Mouse (Mus musculus) adrenal gland, adult 2 months (tissue): ENCODE data around the gene Akap13. TPM values are rescaled to one million over a fixed set of nuclear protein-coding genes. Genes with fewer than 3 reads are reported as not detected.
A peak's percentile ranks its signal among the peaks of the same experiment; 100 is the strongest.

Source experiments
- DNase-seq: peaks from one replicate; pipeline ENCODE4 v3.0.0; 2021
- polyA plus RNA-seq: library from polyadenylated mRNA; depleted of rRNA; stranded (reverse); fragments of >200 nt; gene quantifications from 2 replicates; pipeline ENCODE4 v1.2.3, GENCODE M21; 2012
- total RNA-seq, 2 experiments: library from RNA; stranded (reverse); gene quantifications; 2 replicates each; pipeline ENCODE4 v1.2.3; 2021

Gene Akap13
- total and polyA plus RNA-seq, 3 experiments: 8.8 to 66.8 (median 51.3) TPM

DNA sequence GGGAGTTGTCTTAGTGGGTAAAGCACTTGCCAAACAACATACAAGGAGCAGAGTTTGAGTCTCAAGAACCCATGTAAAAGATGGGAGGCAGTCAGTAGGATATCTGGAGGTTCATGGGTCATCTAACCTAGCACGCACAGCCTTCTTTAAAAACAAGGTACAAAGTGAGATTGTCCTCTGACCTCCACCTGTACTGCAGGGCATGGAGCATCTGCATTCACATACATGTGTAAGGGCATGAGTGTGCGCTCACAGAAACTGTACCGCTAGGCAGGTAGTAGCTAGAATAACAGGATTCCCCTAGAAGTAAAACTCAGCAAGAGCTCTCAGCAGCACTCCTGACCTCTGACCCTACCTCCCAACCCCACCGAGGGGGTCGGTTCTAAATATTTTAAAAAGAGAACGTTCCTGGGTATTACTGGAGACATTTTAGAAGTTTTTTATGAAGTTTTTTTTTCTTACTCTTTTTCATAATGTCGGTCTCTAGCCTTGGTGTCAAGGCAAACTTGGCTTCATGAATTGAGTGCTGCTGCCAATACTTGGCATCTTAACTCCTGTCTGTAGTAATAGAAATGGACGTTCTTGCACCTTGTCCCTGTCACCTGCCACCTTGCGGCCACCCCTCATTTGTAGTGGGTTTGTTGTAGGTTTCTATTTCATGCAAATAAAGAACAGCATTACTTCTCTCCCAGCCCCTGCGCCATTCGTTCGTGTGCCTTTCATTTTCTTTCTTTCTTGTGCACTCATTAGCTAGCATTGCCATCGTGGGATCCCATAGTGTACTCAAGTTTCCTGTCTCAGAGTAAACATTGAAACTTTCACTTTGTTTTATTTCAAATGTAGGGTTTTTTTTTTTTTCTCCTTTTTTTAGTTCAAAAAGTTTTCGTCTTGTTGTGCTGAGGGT is 61.6 kb downstream of the Akap13 start:
- no peak for DNase-seq

GRCm38 (mm10) chr7:75520531-75520930 is 65.2 kb downstream of the Akap13 start:
- peak; percentile 65 for DNase-seq

DNA sequence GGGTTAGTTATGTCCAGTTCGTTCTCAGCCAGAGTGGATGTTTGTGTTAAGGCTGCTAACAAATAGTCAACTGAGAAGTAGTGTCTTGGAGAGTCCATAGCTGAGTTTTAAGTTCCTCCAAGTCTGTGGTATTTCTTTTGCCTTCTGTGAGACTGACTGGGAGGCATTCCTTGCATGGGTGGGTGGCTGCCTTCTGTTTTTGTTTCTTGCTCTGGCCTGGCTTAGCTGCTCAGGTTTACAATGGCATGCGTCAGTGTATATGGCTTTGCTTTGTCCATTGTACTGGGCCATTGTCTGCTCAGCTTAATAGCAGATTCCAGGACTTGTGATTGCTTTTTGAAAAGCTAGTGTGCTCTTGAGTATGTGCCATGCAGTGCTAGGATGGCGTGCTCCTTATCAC is 65.9 kb downstream of the Akap13 start:
- no peak for DNase-seq

- DNase-seq: no peak
Observed at GRCm38 (mm10) chr7:75522226-75522625, 66.9 kb downstream of the Akap13 start.

DNA sequence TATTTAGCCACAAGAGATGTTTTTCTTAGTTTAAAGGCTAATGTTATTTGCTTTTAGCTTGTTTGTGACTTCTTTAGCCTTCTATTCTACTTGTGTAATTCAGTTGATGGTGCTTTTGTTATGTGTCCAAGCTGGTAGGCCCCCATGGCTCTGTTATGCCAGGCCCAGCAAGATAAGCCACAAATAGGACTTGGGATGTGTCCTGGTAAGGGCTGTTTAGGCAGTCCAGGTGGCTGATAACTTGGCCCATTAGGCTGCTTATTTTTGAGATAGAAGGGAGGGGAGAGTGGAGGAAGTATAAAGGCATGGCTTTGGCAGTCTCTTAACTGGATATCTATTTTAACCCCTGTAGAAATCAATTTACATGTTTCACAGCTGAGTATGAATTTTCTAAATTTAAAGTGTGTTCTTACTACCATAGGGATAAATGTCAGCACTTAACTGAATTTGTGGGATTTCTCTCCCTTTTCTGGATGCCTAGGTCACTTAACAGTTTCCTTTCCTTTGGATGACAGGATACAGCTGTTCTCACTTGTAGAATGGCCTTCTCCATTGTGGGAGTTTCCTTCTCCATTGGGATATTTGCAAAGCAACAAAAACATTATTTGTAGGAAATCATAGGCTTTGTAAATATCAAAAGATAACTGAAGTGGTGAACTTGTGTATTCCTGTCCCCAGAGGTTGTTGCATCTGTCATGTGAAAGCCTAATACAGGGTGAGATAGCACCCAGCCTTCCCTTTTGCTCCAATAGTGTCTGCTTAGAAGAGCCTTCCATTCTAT is 69.6 kb downstream of the Akap13 start:
- DNase-seq: no peak

- peak; percentile 75 for DNase-seq
Observed at GRCm38 (mm10) chr7:75525716-75526401, 70.5 kb downstream of the Akap13 start.

GRCm38 (mm10) chr7:75528751-75529150 is 73.4 kb downstream of the Akap13 start:
- no peak for DNase-seq

GRCm38 (mm10) chr7:75529857-75530437 is 74.6 kb downstream of the Akap13 start:
- no peak for DNase-seq

- DNase-seq: no peak
Observed at GRCm38 (mm10) chr7:75530642-75531041, 75.3 kb downstream of the Akap13 start.

DNA sequence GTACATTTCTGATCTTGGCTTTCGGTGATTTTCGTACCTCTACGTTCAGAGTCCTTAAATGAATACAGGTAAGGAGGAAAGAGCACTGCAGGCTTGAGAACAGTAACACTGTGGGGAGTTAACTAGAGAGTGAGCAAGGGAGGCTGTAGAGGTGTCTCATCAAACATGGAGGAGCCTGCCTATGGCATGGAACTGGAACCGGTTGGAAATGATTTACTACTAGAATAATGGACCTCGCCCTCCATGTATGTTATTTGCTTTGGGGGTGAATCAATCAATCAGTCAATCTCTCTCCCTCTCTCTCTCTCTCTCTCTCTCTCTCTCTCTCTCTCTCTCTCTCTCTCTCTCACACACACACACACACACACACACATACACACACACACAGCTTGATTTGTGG is 77.7 kb downstream of the Akap13 start:
- DNase-seq: no peak

GRCm38 (mm10) chr7:75536298-75536697 is 81.0 kb downstream of the Akap13 start:
- DNase-seq: no peak

DNA sequence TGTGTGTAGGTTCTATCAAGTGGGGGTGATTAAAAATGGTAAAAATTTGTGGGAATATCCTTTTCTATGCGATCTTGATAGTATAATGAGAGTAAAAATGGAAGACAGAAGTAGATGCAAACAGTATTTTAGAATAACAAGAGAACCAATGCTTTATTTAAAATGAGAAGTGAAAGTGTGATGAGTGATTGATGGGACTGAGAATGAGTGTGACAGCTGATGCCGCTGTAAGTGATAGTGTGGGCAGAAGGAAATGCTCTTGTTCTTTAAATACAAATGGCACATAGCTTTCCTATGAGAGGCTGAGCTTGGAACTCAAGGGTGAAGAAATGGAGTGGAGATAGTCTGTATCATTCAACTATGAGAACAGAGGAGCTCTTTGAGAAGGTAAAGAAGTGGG is 82.2 kb downstream of the Akap13 start:
- no peak for DNase-seq

- DNase-seq: no peak
Observed at GRCm38 (mm10) chr7:75538513-75538912, 83.2 kb downstream of the Akap13 start.

DNA sequence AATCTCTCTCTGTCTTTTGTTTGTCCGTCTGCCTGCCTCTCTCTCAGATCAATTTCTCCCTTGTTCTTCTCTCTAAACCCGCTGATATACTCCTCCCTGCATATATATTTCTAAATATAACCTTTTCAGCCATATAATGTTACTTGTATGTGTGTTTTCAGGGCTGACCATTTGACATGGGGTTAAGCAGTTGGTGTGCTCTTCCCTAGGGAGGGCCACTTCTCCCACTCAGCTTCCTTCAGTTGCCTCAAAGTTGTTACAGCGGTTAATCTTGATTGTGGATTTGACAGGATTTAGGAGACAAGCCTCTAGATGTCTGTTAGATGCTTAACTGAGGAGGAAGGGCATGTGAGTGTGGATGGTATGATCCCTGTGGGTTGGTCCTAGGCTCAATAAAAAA is 83.8 kb downstream of the Akap13 start:
- no peak for DNase-seq

GRCm38 (mm10) chr7:75549856-75550255 is 94.5 kb downstream of the Akap13 start:
- DNase-seq: no peak

- no peak for DNase-seq
Observed at GRCm38 (mm10) chr7:75550791-75551336, 95.5 kb downstream of the Akap13 start.

DNA sequence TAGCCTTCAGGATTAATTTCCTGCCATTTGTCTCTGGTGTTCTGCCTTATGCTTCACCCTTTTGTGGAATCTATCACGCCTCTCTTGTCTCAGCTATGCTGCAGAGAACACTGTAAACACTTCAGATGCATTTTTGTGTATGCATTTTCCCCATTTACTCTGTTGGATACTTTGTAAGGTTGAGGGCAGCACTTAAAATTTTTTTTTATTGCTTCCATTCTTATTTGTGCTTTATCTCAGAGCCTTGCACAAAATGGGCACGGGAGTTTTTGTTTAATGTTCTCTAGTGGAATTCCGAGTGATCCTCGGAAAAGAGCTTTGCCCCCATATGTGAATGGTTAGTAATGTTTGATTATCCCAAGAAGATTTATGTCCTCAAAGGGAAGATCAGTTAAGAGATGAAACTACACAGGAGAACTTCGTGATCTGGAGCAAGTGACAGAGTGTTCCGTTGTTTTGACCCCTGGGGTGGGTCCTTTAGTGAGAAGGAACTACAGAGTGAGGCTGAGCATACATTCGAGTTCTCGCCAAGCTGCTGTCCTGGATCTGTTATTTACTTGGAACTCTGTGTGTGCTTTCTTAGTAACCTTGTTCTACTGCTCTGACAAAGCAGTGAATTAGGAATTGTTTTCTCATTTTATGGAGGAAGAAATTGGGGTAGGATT is 97.8 kb downstream of the Akap13 start:
- DNase-seq: no peak

GRCm38 (mm10) chr7:75553667-75554045 is 98.3 kb downstream of the Akap13 start:
- no peak for DNase-seq

DNA sequence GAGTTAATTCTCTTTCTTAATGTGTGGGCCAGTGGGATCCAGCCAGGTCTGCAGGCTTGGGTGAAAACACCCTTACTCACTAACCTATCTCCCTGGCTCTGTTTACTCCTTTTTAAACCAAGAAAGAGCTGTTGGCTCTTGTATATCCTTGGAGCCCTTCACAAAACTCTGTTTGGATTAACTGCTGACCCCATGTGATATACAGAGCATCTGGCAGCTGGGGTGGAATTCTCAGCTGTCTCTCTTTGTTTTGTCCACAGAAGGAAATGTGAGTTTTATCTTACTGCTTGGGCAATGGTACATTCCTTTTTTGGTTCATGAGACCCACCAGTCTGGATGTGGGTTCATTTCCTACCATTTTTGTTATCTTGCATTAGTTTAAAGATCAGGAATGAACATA is 98.7 kb downstream of the Akap13 start:
- DNase-seq: no peak

- DNase-seq: no peak
Observed at GRCm38 (mm10) chr7:75555940-75556339, 100.6 kb downstream of the Akap13 start.

DNA sequence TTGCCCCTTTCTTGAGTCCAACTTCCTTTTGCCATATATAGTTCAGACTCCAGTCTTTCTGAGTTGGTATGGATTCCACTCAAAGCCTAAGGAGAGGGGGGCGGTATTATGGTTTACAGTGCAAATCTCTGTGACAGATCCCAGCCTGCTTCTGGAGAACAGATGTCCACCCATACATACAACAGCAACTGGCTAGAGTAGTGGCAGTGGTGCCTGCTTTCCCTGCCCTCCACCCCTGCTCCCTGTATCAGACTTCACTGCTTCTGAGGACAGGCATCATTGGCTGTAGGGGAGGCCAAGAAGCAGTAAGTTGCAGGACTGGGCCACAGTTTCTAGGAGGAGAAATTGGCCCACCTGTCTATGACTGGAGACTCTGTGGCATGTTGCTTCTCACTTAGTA is 102.9 kb downstream of the Akap13 start:
- DNase-seq: no peak
